Mouse (Mus musculus) lung, adult 2 months (tissue): Measurements from ENCODE around the gene Ikzf5.

ENCODE experiments used
- CTCF ChIP-seq: fragments of 200-500 bp; IDR thresholded peaks from 2 replicates; pipeline ENCODE4 v1.5.1; 2011; ENCODE audit warnings: mild to moderate bottlenecking, low read length, control low read depth; ENCODE audit not compliant: insufficient read depth
- POLR2A ChIP-seq: fragments of 200-500 bp; IDR thresholded peaks from 2 replicates; pipeline ENCODE4 v1.6.1; 2011; ENCODE audit warnings: low read depth, mild to moderate bottlenecking, control low read depth, low read length, borderline replicate concordance; ENCODE audit errors: extremely low read depth

GRCm38 (mm10) chr7:131411941-131412270 lies 1.6 kb upstream of the Ikzf5 start:
- TF ChIP-seq POLR2A, result no peak
- TF ChIP-seq CTCF, result no peak
